Mouse (Mus musculus) inflammation-experienced regulatory T-cells (primary cell): Measurements from ENCODE around the gene Pou3f1. TPM values are rescaled to one million over a fixed set of nuclear protein-coding genes. Genes with fewer than 3 reads are reported as not detected.

Source experiments
- polyA plus RNA-seq, 2 experiments: library from polyadenylated mRNA; unstranded; fragments of 100-300 nt; shearing (Covaris generic); gene quantifications; one replicate each; pipeline ENCODE4 v1.2.1; 2017

The Pou3f1 gene
- under 1 TPM; 0.14 to 0.59 TPM for polyA plus RNA-seq

DNA sequence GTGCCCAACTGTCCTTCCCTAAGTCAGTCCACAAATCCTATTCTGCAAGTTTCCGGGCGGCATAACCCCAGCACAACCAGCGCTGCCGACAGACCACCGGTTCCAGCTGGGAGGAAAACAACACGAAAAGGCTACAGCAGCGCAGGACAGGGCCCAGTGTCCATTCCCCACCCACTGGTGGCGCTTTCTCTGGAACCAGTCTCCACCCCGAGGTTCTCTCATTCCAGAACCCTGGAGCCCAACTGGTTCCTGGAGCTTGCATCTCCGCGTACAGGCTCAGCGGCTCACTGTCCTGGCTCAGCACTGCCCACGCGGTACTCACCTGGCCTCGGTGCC, at the start of gene Pou3f1:
Gene Pou3f1, plus strand, starts transcription at position 290 of the 336 bp plus-strand sequence.

DNA sequence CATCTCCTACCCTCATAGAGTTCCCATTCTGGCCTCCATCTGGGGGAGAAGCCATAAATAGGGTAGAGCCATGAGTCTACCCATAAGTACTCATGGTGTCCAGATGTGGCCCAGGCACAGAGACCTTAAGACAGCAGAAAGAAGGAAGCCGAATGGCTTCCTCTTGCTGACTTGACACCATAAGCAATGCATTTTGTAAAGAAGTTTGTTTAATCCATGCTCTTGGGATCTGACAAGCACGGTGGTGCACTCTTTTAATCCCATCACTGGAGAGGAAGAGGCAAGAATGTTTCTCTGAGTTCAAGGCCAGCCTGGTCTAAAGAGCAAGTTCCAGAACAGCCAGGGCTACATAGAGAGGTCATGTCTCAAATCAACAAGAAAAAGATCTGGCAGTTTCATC, 45.9 kb upstream of the Pou3f1 start, which contains the start of gene 3100002H09Rik:
Gene 3100002H09Rik, minus strand, starts transcription at position 101 of the 400 bp plus-strand sequence.

DNA sequence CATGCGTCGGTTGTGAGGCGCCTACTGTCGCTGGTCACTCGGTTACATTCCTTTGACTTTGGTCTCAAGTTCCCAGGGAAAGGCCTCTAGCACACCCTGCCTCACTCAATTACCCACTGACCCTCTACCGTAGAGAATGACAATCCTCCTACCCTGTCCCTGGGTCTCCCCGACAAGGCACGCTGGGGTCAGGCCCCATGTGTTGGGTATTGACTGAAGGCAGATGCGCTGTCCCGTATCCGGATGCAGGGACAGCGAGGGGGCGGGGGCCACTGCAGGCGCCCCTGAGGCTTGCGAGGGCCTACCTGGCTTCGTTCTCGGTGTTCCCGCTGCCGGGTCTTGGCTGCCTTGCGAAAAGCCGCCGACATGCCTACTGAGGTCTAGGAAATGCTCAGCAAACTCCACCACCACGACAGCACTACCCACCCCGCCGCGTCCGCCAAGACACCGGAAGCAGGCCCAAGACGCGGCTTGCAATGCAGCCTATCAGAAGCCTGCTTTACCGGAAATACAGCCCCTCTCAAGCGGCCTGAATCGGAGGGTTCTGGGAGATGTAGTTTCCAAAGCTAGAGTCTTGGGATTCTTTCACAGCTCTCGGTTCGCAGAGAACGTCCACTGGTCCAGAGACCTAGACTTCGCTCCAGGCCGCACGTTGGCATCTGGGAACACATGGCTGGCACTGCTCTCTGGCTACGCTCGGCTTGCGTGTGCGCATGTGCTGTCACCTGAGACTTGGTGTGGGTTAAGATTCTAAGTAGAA, 36.7 kb downstream of the Pou3f1 start, which contains the start of gene Utp11:
Gene Utp11, minus strand, starts transcription at position 466 of the 760 bp plus-strand sequence.

GRCm38 (mm10) chr4:124700248-124700971, 43.8 kb downstream of the Pou3f1 start, which contains the start of gene Fhl3:
TSS of gene Fhl3 (plus strand) at chr4:124700701.

Other genes starting within 250 kb of the Pou3f1 start
- 1 to 10 TPM in 1 of 2 experiments, under 1 TPM in 1; 0.78 to 1.3 TPM for gene 3100002H09Rik, start 46.0 kb upstream of the Pou3f1 start, polyA plus RNA-seq
- gene Utp11, start 36.8 kb downstream of the Pou3f1 start, polyA plus RNA-seq = 10 to 100 TPM; 64.3 to 72.2 TPM
- 1 to 10 TPM; 1.2 TPM for gene Fhl3, start 43.9 kb downstream of the Pou3f1 start, polyA plus RNA-seq
- 100 to 1,000 TPM; 121 to 134 TPM for gene Sf3a3, start 58.0 kb downstream of the Pou3f1 start, polyA plus RNA-seq
- 100 to 1,000 TPM; 135 to 166 TPM for gene Inpp5b, start 85.0 kb downstream of the Pou3f1 start, polyA plus RNA-seq
- 10 to 100 TPM; 17.9 to 18.0 TPM for gene Mtf1, start 145.3 kb downstream of the Pou3f1 start, polyA plus RNA-seq
- gene Yrdc, start 193.9 kb downstream of the Pou3f1 start, polyA plus RNA-seq = 100 to 1,000 TPM in 1 of 2 experiments, 10 to 100 TPM in 1; 77.7 to 103 TPM
- 10 to 100 TPM; 20.0 to 21.1 TPM for gene 1110065P20Rik, start 194.4 kb downstream of the Pou3f1 start, polyA plus RNA-seq
- gene Maneal, start 205.4 kb downstream of the Pou3f1 start, polyA plus RNA-seq = 1 to 10 TPM; 3.8 to 4.4 TPM
- 1 to 10 TPM in 1 of 2 experiments, under 1 TPM in 1; 0.37 to 1.1 TPM for gene Epha10, start 224.1 kb downstream of the Pou3f1 start, polyA plus RNA-seq